Mouse (Mus musculus): ENCODE results near the gene Lrrc8a. TPM values are rescaled to one million over a fixed set of nuclear protein-coding genes. Genes with fewer than 3 reads are reported as not detected.

The Lrrc8a gene
- polyA plus RNA-seq, 1 experiment, result 32.4 TPM

- Histone ChIP-seq H3K27ac (ENCODE audit: insufficient read depth, low read length) (no peak overlapping the region), H3K4me3 (ENCODE audit: insufficient read depth, low read length) (no peak overlapping the region), H3K4me1 (ENCODE audit: control insufficient read depth, insufficient read depth, low read length) (no peaks in the 10 kb centered on the region)
- no peak for TF ChIP-seq CTCF (IDR thresholded peaks at IDR 0.05; ENCODE audit: extremely low read depth, insufficient read depth, low read length)
- TF ChIP-seq POLR2A (IDR thresholded peaks at IDR 0.05; ENCODE audit: extremely low read depth, insufficient read depth, low read length), result no peak
Measured at GRCm38 (mm10) chr2:30207401-30207800, 30.1 kb upstream of the Lrrc8a start.

GRCm38 (mm10) chr2:30207886-30208285 lies 29.6 kb upstream of the Lrrc8a start:
- TF ChIP-seq POLR2A (IDR thresholded peaks at IDR 0.05; ENCODE audit: extremely low read depth, insufficient read depth, low read length) (no peak), CTCF (IDR thresholded peaks at IDR 0.05; ENCODE audit: extremely low read depth, insufficient read depth, low read length) (no peak)
- Histone ChIP-seq H3K27ac (ENCODE audit: insufficient read depth, low read length) (no peak overlapping the region), H3K4me1 (ENCODE audit: control insufficient read depth, insufficient read depth, low read length) (no peaks in the 10 kb centered on the region), H3K4me3 (ENCODE audit: insufficient read depth, low read length) (no peak overlapping the region)

- Histone ChIP-seq H3K4me1 (ENCODE audit: control insufficient read depth, insufficient read depth, low read length) (no peaks in the 10 kb centered on the region), H3K4me3 (ENCODE audit: insufficient read depth, low read length) (no peak overlapping the region), H3K27ac (ENCODE audit: insufficient read depth, low read length) (no peak overlapping the region)
- TF ChIP-seq CTCF (IDR thresholded peaks at IDR 0.05; ENCODE audit: extremely low read depth, insufficient read depth, low read length) (no peak), POLR2A (IDR thresholded peaks at IDR 0.05; ENCODE audit: extremely low read depth, insufficient read depth, low read length) (no peak)
Measured at GRCm38 (mm10) chr2:30211408-30212168, 25.9 kb upstream of the Lrrc8a start.

GRCm38 (mm10) chr2:30212169-30212545 lies 25.4 kb upstream of the Lrrc8a start:
- Histone ChIP-seq H3K4me1 (ENCODE audit: control insufficient read depth, insufficient read depth, low read length) (no peaks in the 10 kb centered on the region), H3K27ac (ENCODE audit: insufficient read depth, low read length) (no peak overlapping the region), H3K4me3 (ENCODE audit: insufficient read depth, low read length) (no peak overlapping the region)
- no peak for TF ChIP-seq POLR2A (IDR thresholded peaks at IDR 0.05; ENCODE audit: extremely low read depth, insufficient read depth, low read length)

- no peak overlapping the region for H3K27ac ChIP-seq (ENCODE audit: insufficient read depth, low read length)
- H3K4me3 ChIP-seq (ENCODE audit: insufficient read depth, low read length), result no peak overlapping the region
- TF ChIP-seq CTCF (IDR thresholded peaks at IDR 0.05; ENCODE audit: extremely low read depth, insufficient read depth, low read length) (no peak), POLR2A (IDR thresholded peaks at IDR 0.05; ENCODE audit: extremely low read depth, insufficient read depth, low read length) (no peak)
- no peaks in the 10 kb centered on the region for H3K4me1 ChIP-seq (ENCODE audit: control insufficient read depth, insufficient read depth, low read length)
Measured at GRCm38 (mm10) chr2:30212951-30213350, 24.6 kb upstream of the Lrrc8a start.

- no peak overlapping the region for H3K4me3 ChIP-seq (ENCODE audit: insufficient read depth, low read length)
- H3K27ac ChIP-seq (ENCODE audit: insufficient read depth, low read length), result no peak overlapping the region
- TF ChIP-seq CTCF (IDR thresholded peaks at IDR 0.05; ENCODE audit: extremely low read depth, insufficient read depth, low read length), result no peak
- TF ChIP-seq POLR2A (IDR thresholded peaks at IDR 0.05; ENCODE audit: extremely low read depth, insufficient read depth, low read length), result no peak
- no peaks in the 10 kb centered on the region for H3K4me1 ChIP-seq (ENCODE audit: control insufficient read depth, insufficient read depth, low read length)
Measured at GRCm38 (mm10) chr2:30214745-30215144, 22.8 kb upstream of the Lrrc8a start.

GRCm38 (mm10) chr2:30215493-30215892 lies 22.0 kb upstream of the Lrrc8a start:
- no peaks in the 10 kb centered on the region for H3K4me1 ChIP-seq (ENCODE audit: control insufficient read depth, insufficient read depth, low read length)
- H3K4me3 ChIP-seq (ENCODE audit: insufficient read depth, low read length), result no peak overlapping the region
- H3K27ac ChIP-seq (ENCODE audit: insufficient read depth, low read length), result no peak overlapping the region
- TF ChIP-seq CTCF (IDR thresholded peaks at IDR 0.05; ENCODE audit: extremely low read depth, insufficient read depth, low read length) (no peak), POLR2A (IDR thresholded peaks at IDR 0.05; ENCODE audit: extremely low read depth, insufficient read depth, low read length) (no peak)

- H3K4me1 ChIP-seq (ENCODE audit: control insufficient read depth, insufficient read depth, low read length), result no peaks in the 10 kb centered on the region
- TF ChIP-seq CTCF (IDR thresholded peaks at IDR 0.05; ENCODE audit: extremely low read depth, insufficient read depth, low read length) (no peak), POLR2A (IDR thresholded peaks at IDR 0.05; ENCODE audit: extremely low read depth, insufficient read depth, low read length) (no peak)
- no peak overlapping the region for H3K27ac ChIP-seq (ENCODE audit: insufficient read depth, low read length)
- no peak overlapping the region for H3K4me3 ChIP-seq (ENCODE audit: insufficient read depth, low read length)
Measured at GRCm38 (mm10) chr2:30216293-30216692, 21.2 kb upstream of the Lrrc8a start.

GRCm38 (mm10) chr2:30235593-30235992 lies 1.9 kb upstream of the Lrrc8a start:
- TF ChIP-seq POLR2A (IDR thresholded peaks at IDR 0.05; ENCODE audit: extremely low read depth, insufficient read depth, low read length) (no peak), CTCF (IDR thresholded peaks at IDR 0.05; ENCODE audit: extremely low read depth, insufficient read depth, low read length) (no peak)
- Histone ChIP-seq H3K27ac (ENCODE audit: insufficient read depth, low read length) (no peak overlapping the region), H3K4me1 (ENCODE audit: control insufficient read depth, insufficient read depth, low read length) (peaks cover 8% of the 10 kb centered on the region), H3K4me3 (ENCODE audit: insufficient read depth, low read length) (no peak overlapping the region)

- TF ChIP-seq CTCF (IDR thresholded peaks at IDR 0.05; ENCODE audit: extremely low read depth, insufficient read depth, low read length), result no peak
- TF ChIP-seq POLR2A (IDR thresholded peaks at IDR 0.05; ENCODE audit: extremely low read depth, insufficient read depth, low read length), result no peak
- Histone ChIP-seq H3K4me3 (ENCODE audit: insufficient read depth, low read length) (peak overlapping the region; percentile 93), H3K27ac (ENCODE audit: insufficient read depth, low read length) (peak overlapping the region; percentile 73; the same call in 1 of the 2 replicates), H3K4me1 (ENCODE audit: control insufficient read depth, insufficient read depth, low read length) (peaks cover 8% of the 10 kb centered on the region)
Measured at GRCm38 (mm10) chr2:30236426-30237198, 903 bp upstream of the Lrrc8a start.

Measured in cortical plate, adult 2 months (tissue).